Mouse (Mus musculus): Measurements from ENCODE around the gene Gm35549. TPM values are rescaled to one million over a fixed set of nuclear protein-coding genes. Genes with fewer than 3 reads are reported as not detected.
"Not testable (repeated sequence)": the region's sequence is repeated elsewhere in the genome, so short reads cannot be mapped to it uniquely, and the experiment has no call there.

The Gm35549 gene
- polyA plus RNA-seq, 1 experiment from 2014 or later, result 0.47 TPM

DNA sequence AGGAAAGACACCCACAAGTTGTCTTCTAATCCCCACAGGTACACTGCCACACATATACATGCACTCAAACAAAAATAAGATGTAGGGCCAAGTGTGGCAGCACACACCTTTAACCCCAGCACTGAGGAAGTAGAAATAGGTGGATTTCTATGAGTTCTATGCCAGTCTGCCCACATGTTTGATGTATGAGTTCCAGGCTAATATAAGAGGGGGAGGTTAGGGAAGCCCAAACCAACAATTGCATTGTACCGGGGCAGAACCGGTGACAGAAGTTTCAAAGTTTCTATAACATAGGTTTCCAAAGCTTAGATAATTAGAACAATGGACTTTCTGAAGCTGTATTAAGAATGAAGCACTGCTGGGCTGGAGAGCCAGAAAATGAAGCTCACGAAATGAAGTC lies 21.0 kb upstream of the Gm35549 start:
- Histone ChIP-seq H3K27me3 (ENCODE audit: control insufficient read depth, insufficient read depth, low read length) (no peaks in the 10 kb centered on the region), H3K9ac (ENCODE audit: low read depth, low read length) (peak overlapping the region; percentile 90), H3K4me1 (ENCODE audit: control insufficient read depth, insufficient read depth, low read length) (peaks cover 16% of the 10 kb centered on the region), H3K9me3 (replicated peaks; ENCODE audit: control insufficient read depth, low read length) (peaks cover 3% of the 10 kb centered on the region), H3K27ac (ENCODE audit: low read depth, low read length) (no peak overlapping the region), H3K4me3 (ENCODE audit: low read depth, low read length) (peak overlapping the region; percentile 72), H3K4me2 (peak overlapping the region; percentile 82), H3K36me3 (ENCODE audit: control insufficient read depth, insufficient read depth, low read length) (peaks cover 26% of the 10 kb centered on the region)
- WGBS (ENCODE audit: insufficient replicate concordance), result 54% methylated on average over 3 of the region's 3 CpGs
- ATAC-seq (replicated peaks; ENCODE audit: insufficient number of reproducible peaks, low FRiP score, low TSS enrichment), result no peak

DNA sequence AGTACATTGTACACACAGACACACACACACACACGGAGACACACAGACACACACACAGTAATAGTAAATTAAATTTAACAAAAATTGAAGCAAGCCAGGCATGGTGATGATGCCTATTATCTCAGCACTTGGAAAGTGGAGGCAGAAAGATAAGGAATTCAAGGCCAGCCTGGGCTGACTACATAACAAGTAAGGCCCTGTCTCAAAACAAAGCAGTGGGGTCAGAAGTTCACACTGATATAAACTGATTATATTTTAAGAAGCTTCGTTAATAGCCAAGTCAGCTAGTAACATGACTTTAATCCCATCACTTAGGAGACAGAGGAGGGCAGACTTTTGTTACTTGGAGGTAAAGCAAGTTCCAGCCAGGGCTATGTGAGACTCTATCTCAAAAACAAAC lies 19.9 kb upstream of the Gm35549 start:
- peaks cover 16% of the 10 kb centered on the region for H3K4me1 ChIP-seq (ENCODE audit: control insufficient read depth, insufficient read depth, low read length)
- H3K9me3 ChIP-seq (replicated peaks; ENCODE audit: control insufficient read depth, low read length), result peaks cover 8% of the 10 kb centered on the region
- 26% methylated on average over 2 of the region's 2 CpGs for WGBS (ENCODE audit: insufficient replicate concordance)
- 0 out of 2 replicates have a peak overlapping the region, but pooled peaks have one; percentile 16 for H3K4me2 ChIP-seq
- H3K36me3 ChIP-seq (ENCODE audit: control insufficient read depth, insufficient read depth, low read length), result peaks cover 37% of the 10 kb centered on the region
- no peak for ATAC-seq (replicated peaks; ENCODE audit: insufficient number of reproducible peaks, low FRiP score, low TSS enrichment)
- no peak overlapping the region for H3K4me3 ChIP-seq (ENCODE audit: low read depth, low read length)
- no peak overlapping the region for H3K9ac ChIP-seq (ENCODE audit: low read depth, low read length)
- no peak overlapping the region for H3K27ac ChIP-seq (ENCODE audit: low read depth, low read length)
- H3K27me3 ChIP-seq (ENCODE audit: control insufficient read depth, insufficient read depth, low read length), result no peaks in the 10 kb centered on the region

DNA sequence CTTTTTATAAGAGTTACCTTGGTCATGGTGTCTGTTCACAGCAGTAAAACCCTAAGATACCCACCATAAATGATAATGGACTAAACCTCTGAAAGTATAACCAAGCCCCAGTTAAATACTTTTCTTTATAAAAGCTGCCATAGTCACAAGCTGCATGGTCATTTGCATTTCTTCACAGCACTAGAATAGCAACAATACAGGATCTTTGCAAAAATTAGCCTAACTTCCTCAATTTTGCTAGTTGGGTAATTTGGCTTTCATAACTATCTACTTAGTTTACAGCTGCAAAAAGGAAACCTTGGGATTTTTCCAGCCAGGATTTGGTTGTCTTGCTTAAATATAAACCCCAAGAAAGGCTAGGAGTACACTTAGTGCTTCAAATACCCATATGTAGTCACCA lies 16.9 kb upstream of the Gm35549 start:
- H3K9me3 ChIP-seq (replicated peaks; ENCODE audit: control insufficient read depth, low read length), result peaks cover 13% of the 10 kb centered on the region
- H3K27me3 ChIP-seq (ENCODE audit: control insufficient read depth, insufficient read depth, low read length), result no peaks in the 10 kb centered on the region
- peaks cover 63% of the 10 kb centered on the region for H3K36me3 ChIP-seq (ENCODE audit: control insufficient read depth, insufficient read depth, low read length)
- H3K27ac ChIP-seq (ENCODE audit: low read depth, low read length), result no peak overlapping the region
- H3K9ac ChIP-seq (ENCODE audit: low read depth, low read length), result no peak overlapping the region
- H3K4me2 ChIP-seq, result no peak overlapping the region
- ATAC-seq (replicated peaks; ENCODE audit: insufficient number of reproducible peaks, low FRiP score, low TSS enrichment), result no peak
- H3K4me3 ChIP-seq (ENCODE audit: low read depth, low read length), result no peak overlapping the region
- peaks cover 16% of the 10 kb centered on the region for H3K4me1 ChIP-seq (ENCODE audit: control insufficient read depth, insufficient read depth, low read length)

DNA sequence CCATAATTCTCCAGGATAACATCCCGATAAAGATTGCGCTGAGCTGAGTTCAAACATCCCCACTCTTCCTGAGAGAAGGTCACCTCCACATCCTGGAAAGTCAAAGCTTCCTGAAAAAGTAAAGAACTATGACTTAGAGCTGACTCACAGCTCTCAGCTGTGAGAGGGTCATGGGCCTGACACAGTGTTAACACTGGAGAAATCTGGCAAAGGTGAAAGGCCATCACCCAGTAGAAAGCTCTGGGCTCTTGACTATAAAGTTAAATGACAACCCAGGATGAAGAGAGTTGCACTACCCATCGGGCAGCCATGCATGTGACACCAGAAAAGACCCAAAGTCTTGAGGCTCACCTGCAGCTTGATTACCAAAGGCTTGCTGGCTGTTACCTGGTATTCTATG lies 12.9 kb upstream of the Gm35549 start:
- 93% methylated on average over 3 of the region's 3 CpGs for WGBS (ENCODE audit: insufficient replicate concordance)
- Histone ChIP-seq H3K9ac (ENCODE audit: low read depth, low read length) (no peak overlapping the region), H3K36me3 (ENCODE audit: control insufficient read depth, insufficient read depth, low read length) (peaks cover 93% of the 10 kb centered on the region), H3K4me1 (ENCODE audit: control insufficient read depth, insufficient read depth, low read length) (no peaks in the 10 kb centered on the region), H3K9me3 (replicated peaks; ENCODE audit: control insufficient read depth, low read length) (peaks cover 13% of the 10 kb centered on the region), H3K4me3 (ENCODE audit: low read depth, low read length) (no peak overlapping the region), H3K27ac (ENCODE audit: low read depth, low read length) (no peak overlapping the region), H3K4me2 (no peak overlapping the region), H3K27me3 (ENCODE audit: control insufficient read depth, insufficient read depth, low read length) (no peaks in the 10 kb centered on the region)
- ATAC-seq (replicated peaks; ENCODE audit: insufficient number of reproducible peaks, low FRiP score, low TSS enrichment), result no peak

DNA sequence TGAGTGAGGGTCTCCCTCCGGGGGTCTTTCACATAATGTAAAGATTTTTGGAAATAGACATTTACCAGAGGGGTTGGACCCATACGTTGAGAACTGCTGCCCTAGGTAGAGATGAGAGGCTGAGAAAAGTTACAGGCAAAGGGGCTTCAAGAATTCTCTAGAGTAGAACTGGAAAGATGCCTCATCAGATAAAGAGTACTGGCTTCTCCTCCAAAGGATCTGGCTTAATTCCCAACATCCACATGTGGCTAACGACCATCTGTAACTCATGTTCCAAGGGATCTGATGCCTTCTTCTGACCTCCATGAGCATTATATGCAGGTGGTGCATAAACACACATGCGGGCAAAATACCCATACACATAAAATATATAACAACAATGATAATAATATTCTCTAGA lies 11.8 kb upstream of the Gm35549 start:
- no peaks in the 10 kb centered on the region for H3K27me3 ChIP-seq (ENCODE audit: control insufficient read depth, insufficient read depth, low read length)
- 91% methylated on average over 4 of the region's 4 CpGs for WGBS (ENCODE audit: insufficient replicate concordance)
- peaks cover 85% of the 10 kb centered on the region for H3K36me3 ChIP-seq (ENCODE audit: control insufficient read depth, insufficient read depth, low read length)
- H3K9ac ChIP-seq (ENCODE audit: low read depth, low read length), result no peak overlapping the region
- H3K4me2 ChIP-seq, result no peak overlapping the region
- no peak overlapping the region for H3K27ac ChIP-seq (ENCODE audit: low read depth, low read length)
- H3K4me3 ChIP-seq (ENCODE audit: low read depth, low read length), result no peak overlapping the region
- ATAC-seq (replicated peaks; ENCODE audit: insufficient number of reproducible peaks, low FRiP score, low TSS enrichment), result no peak
- no peaks in the 10 kb centered on the region for H3K4me1 ChIP-seq (ENCODE audit: control insufficient read depth, insufficient read depth, low read length)
- peaks cover 11% of the 10 kb centered on the region for H3K9me3 ChIP-seq (replicated peaks; ENCODE audit: control insufficient read depth, low read length)

DNA sequence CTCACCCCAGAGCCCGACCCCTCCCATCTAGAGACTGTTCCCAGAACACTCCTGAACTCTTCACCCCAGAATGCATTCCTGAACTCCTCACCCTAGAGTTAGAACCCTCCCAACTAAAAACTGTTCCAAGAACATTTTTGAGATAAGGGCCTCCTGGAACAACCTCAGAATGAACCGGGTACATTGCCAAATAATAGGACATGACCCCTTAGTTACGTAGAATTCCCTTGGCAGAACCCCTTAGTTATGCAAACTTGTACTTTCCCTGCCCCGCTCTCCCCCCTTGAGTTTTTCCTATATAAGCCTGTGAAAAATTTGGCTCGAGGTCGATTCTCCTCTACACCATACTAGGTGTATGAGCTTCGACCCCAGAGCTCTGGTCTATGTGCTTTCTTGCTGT lies 11.3 kb upstream of the Gm35549 start:
- Histone ChIP-seq H3K9me3 (replicated peaks; ENCODE audit: control insufficient read depth, low read length) (peaks cover 11% of the 10 kb centered on the region), H3K36me3 (ENCODE audit: control insufficient read depth, insufficient read depth, low read length) (peaks cover 85% of the 10 kb centered on the region)
- WGBS (ENCODE audit: insufficient replicate concordance), result 74% methylated on average over 2 of the region's 7 CpGs
- not testable (repeated sequence) for H3K4me2 ChIP-seq; H3K4me1 ChIP-seq (ENCODE audit: control insufficient read depth, insufficient read depth, low read length); H3K9ac ChIP-seq (ENCODE audit: low read depth, low read length); ATAC-seq (replicated peaks; ENCODE audit: insufficient number of reproducible peaks, low FRiP score, low TSS enrichment); H3K4me3 ChIP-seq (ENCODE audit: low read depth, low read length); H3K27me3 ChIP-seq (ENCODE audit: control insufficient read depth, insufficient read depth, low read length); H3K27ac ChIP-seq (ENCODE audit: low read depth, low read length)

DNA sequence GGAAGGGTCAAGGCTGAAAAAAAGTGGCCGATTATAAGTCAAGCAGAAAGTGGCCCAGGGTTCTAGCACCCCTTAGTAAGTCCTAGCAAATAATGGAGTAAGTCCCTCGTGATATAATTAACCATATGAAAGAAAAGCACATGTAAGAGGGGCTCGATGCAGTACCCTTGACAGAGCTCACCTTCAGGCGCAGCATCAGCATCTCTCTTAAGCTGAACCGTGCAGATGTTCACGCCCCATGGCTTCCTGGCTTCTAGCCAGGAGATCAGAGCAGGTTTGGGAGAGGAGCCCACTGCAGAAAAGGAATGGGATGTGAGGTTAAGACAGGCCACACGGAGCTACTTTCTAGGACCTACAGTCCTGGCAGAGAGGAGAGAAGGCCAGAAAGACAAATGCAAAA lies 10.7 kb upstream of the Gm35549 start:
- Histone ChIP-seq H3K27me3 (ENCODE audit: control insufficient read depth, insufficient read depth, low read length) (no peaks in the 10 kb centered on the region), H3K27ac (ENCODE audit: low read depth, low read length) (no peak overlapping the region), H3K9me3 (replicated peaks; ENCODE audit: control insufficient read depth, low read length) (peaks cover 10% of the 10 kb centered on the region), H3K4me1 (ENCODE audit: control insufficient read depth, insufficient read depth, low read length) (no peaks in the 10 kb centered on the region), H3K4me2 (no peak overlapping the region), H3K4me3 (ENCODE audit: low read depth, low read length) (no peak overlapping the region), H3K36me3 (ENCODE audit: control insufficient read depth, insufficient read depth, low read length) (peaks cover 84% of the 10 kb centered on the region), H3K9ac (ENCODE audit: low read depth, low read length) (no peak overlapping the region)
- no peak for ATAC-seq (replicated peaks; ENCODE audit: insufficient number of reproducible peaks, low FRiP score, low TSS enrichment)
- 96% methylated on average over 7 of the region's 7 CpGs for WGBS (ENCODE audit: insufficient replicate concordance)

DNA sequence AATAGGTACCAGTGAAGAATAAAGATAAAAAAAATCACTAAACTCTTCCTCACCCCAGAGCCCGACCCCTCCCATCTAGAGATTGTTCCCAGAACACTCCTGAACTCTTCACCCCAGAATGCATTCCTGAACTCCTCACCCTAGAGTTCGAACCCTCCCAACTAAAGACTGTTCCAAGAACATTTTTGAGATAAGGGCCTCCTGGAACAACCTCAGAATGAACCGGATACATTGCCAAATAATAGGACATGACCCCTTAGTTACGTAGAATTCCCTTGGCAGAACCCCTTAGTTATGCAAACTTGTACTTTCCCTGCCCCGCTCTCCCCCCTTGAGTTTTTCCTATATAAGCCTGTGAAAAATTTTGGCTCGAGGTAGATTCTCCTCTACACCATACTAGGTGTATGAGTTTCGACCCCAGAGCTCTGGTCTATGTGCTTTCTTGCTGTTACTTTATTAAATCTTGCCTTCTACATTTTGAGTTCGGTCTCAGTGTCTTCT lies 4.0 kb upstream of the Gm35549 start:
- not testable (repeated sequence) for H3K4me2 ChIP-seq; H3K9ac ChIP-seq (ENCODE audit: low read depth, low read length); H3K4me3 ChIP-seq (ENCODE audit: low read depth, low read length); H3K9me3 ChIP-seq (replicated peaks; ENCODE audit: control insufficient read depth, low read length); ATAC-seq (replicated peaks; ENCODE audit: insufficient number of reproducible peaks, low FRiP score, low TSS enrichment); H3K27me3 ChIP-seq (ENCODE audit: control insufficient read depth, insufficient read depth, low read length); H3K27ac ChIP-seq (ENCODE audit: low read depth, low read length); H3K4me1 ChIP-seq (ENCODE audit: control insufficient read depth, insufficient read depth, low read length)
- H3K36me3 ChIP-seq (ENCODE audit: control insufficient read depth, insufficient read depth, low read length), result peaks cover 32% of the 10 kb centered on the region
- 85% methylated on average over 6 of the region's 8 CpGs for WGBS (ENCODE audit: insufficient replicate concordance)

DNA sequence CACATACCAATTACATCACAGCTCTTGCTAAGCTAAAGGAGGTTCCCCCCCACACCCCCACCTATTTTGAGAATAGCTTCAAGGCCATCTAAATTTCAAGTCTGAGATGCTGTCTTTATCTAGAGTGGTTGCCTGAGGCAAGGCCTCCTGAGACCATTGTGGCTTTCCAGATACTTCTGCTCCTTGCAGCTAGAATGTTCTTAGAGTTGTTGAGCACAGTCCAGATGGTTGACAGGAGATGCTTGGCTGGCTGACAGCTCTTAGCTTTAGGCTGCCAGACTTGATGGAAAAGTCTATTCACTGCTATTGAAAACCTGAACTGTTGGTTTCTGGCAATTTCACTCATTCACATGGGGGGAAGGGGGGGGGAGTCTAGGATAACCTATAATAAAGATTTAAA lies 2.3 kb upstream of the Gm35549 start:
- Histone ChIP-seq H3K27me3 (ENCODE audit: control insufficient read depth, insufficient read depth, low read length) (no peaks in the 10 kb centered on the region), H3K4me1 (ENCODE audit: control insufficient read depth, insufficient read depth, low read length) (no peaks in the 10 kb centered on the region), H3K4me2 (no peak overlapping the region), H3K9me3 (replicated peaks; ENCODE audit: control insufficient read depth, low read length) (no peaks in the 10 kb centered on the region; the same call in 1 of the 2 replicates), H3K36me3 (ENCODE audit: control insufficient read depth, insufficient read depth, low read length) (peaks cover 19% of the 10 kb centered on the region), H3K27ac (ENCODE audit: low read depth, low read length) (no peak overlapping the region), H3K9ac (ENCODE audit: low read depth, low read length) (no peak overlapping the region), H3K4me3 (ENCODE audit: low read depth, low read length) (no peak overlapping the region)
- no peak for ATAC-seq (replicated peaks; ENCODE audit: insufficient number of reproducible peaks, low FRiP score, low TSS enrichment)
